Mouse (Mus musculus): ENCODE data around the gene Ap1g1. TPM values are rescaled to one million over a fixed set of nuclear protein-coding genes. Genes with fewer than 3 reads are reported as not detected.
A peak's percentile ranks its signal among the peaks of the same experiment; 100 is the strongest.
"Not testable (repeated sequence)": the region's sequence is repeated elsewhere in the genome, so short reads cannot be mapped to it uniquely, and the experiment has no call there.

Ap1g1 gene
- total RNA-seq, 2 experiments from 2014 or later, result 85.2 to 88.4 TPM

- no peak for ATAC-seq (replicated peaks; ENCODE audit: poor library complexity, severe bottlenecking)
Measured at GRCm38 (mm10) chr8:109855451-109855850, 77.1 kb downstream of the Ap1g1 start.

- peak; percentile 81 for ATAC-seq (replicated peaks; ENCODE audit: poor library complexity, severe bottlenecking)
Measured at GRCm38 (mm10) chr8:109863398-109863797, 85.0 kb downstream of the Ap1g1 start.

- ATAC-seq (replicated peaks; ENCODE audit: poor library complexity, severe bottlenecking), result no peak
Measured at GRCm38 (mm10) chr8:109864798-109865197, 86.4 kb downstream of the Ap1g1 start.

- ATAC-seq (replicated peaks; ENCODE audit: poor library complexity, severe bottlenecking), result no peak
Measured at GRCm38 (mm10) chr8:109865536-109865935, 87.2 kb downstream of the Ap1g1 start.

GRCm38 (mm10) chr8:109866690-109867089 is 88.3 kb downstream of the Ap1g1 start:
- no peak for ATAC-seq (replicated peaks; ENCODE audit: poor library complexity, severe bottlenecking)

GRCm38 (mm10) chr8:109868003-109868679 is 89.8 kb downstream of the Ap1g1 start, which contains the start of gene Phlpp2:
TSS of gene Phlpp2 (plus strand) at chr8:109868542.
- ATAC-seq (replicated peaks; ENCODE audit: poor library complexity, severe bottlenecking), result peak; percentile 91

- peak; percentile 44 for ATAC-seq (replicated peaks; ENCODE audit: poor library complexity, severe bottlenecking)
Measured at GRCm38 (mm10) chr8:109868680-109869361, 90.5 kb downstream of the Ap1g1 start.

- ATAC-seq (replicated peaks; ENCODE audit: poor library complexity, severe bottlenecking), result no peak
Measured at GRCm38 (mm10) chr8:109871056-109871455, 92.7 kb downstream of the Ap1g1 start.

- ATAC-seq (replicated peaks; ENCODE audit: poor library complexity, severe bottlenecking), result not testable (repeated sequence)
Measured at GRCm38 (mm10) chr8:109873800-109874199, 95.4 kb downstream of the Ap1g1 start.

GRCm38 (mm10) chr8:109880012-109880662 is 101.8 kb downstream of the Ap1g1 start:
- no peak for ATAC-seq (replicated peaks; ENCODE audit: poor library complexity, severe bottlenecking)

- ATAC-seq (replicated peaks; ENCODE audit: poor library complexity, severe bottlenecking), result no peak
Measured at GRCm38 (mm10) chr8:109885294-109885693, 106.9 kb downstream of the Ap1g1 start.

GRCm38 (mm10) chr8:109889211-109889610 is 110.9 kb downstream of the Ap1g1 start:
- ATAC-seq (replicated peaks; ENCODE audit: poor library complexity, severe bottlenecking), result no peak

- no peak for ATAC-seq (replicated peaks; ENCODE audit: poor library complexity, severe bottlenecking)
Measured at GRCm38 (mm10) chr8:109890794-109891585, 112.6 kb downstream of the Ap1g1 start.

- no peak for ATAC-seq (replicated peaks; ENCODE audit: poor library complexity, severe bottlenecking)
Measured at GRCm38 (mm10) chr8:109894636-109895035, 116.3 kb downstream of the Ap1g1 start.

- no peak for ATAC-seq (replicated peaks; ENCODE audit: poor library complexity, severe bottlenecking)
Measured at GRCm38 (mm10) chr8:109895355-109895754, 117.0 kb downstream of the Ap1g1 start.

- no peak for ATAC-seq (replicated peaks; ENCODE audit: poor library complexity, severe bottlenecking)
Measured at GRCm38 (mm10) chr8:109902379-109902778, 124.0 kb downstream of the Ap1g1 start.

- ATAC-seq (replicated peaks; ENCODE audit: poor library complexity, severe bottlenecking), result peak; percentile 84
Measured at GRCm38 (mm10) chr8:109903909-109904469, 125.6 kb downstream of the Ap1g1 start.

GRCm38 (mm10) chr8:109904928-109905668 is 126.7 kb downstream of the Ap1g1 start:
- ATAC-seq (replicated peaks; ENCODE audit: poor library complexity, severe bottlenecking), result no peak

- no peak for ATAC-seq (replicated peaks; ENCODE audit: poor library complexity, severe bottlenecking)
Measured at GRCm38 (mm10) chr8:109906907-109907306, 128.6 kb downstream of the Ap1g1 start.
